Mouse (Mus musculus) gastrocnemius, postnatal 14 days (tissue): ENCODE data around the gene Ptgir. TPM values are rescaled to one million over a fixed set of nuclear protein-coding genes. Genes with fewer than 3 reads are reported as not detected.

ENCODE experiments used
- DNase-seq: peaks from one replicate; pipeline ENCODE4 v3.0.0; 2021; ENCODE audit warnings: mixed read lengths
- intact Hi-C: fragments of 180-260 bp; cut with DNase I; formaldehyde crosslinking; loops from one replicate; pipeline ENCODE4 v1.15.1; 2025; ENCODE audit warnings: low total_unique reads
- long read RNA-seq, 2 experiments: library from polyadenylated mRNA; stranded (forward); transcript quantifications; one replicate each; pipeline ENCODE4 v2.0.0; 2021
- total RNA-seq, 2 experiments: library from RNA; stranded (reverse); gene quantifications; 2 replicates each; pipeline ENCODE4 v1.2.3; 2021

Gene Ptgir
- 1 to 10 TPM; 1.6 to 2.6 TPM for total RNA-seq
- long read RNA-seq, experiment 1, partial matches to known transcripts: 0 of 2 reads
- long read RNA-seq, experiment 1, other reads (novel, unspliced or antisense): 0 of 2 reads
- long read RNA-seq, experiment 2, partial matches to known transcripts: 0 of 2 reads
- long read RNA-seq, experiment 2, other reads (novel, unspliced or antisense): 0 of 2 reads

DNA sequence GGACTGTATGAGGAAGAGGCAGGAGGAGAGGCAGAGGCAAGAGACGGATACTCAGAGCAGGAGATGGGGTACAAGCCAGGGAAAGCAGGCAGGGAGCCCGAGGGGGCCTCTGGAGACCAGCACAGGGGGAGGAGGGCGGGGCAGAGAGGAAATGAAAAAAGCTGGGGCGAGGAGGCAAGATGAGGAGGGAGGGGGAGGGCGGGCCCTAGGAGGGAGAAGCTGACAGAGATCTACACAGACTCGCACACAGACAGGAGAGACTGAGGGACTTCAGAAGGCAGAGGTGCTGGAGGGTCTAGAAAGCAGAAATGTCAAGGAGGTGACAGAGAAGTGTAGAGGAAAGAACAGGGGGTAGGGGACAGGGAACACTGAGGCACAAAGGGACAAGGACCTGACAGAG is at the start of gene Ptgir:
Gene Ptgir, plus strand, starts transcription at position 210 of the 400 bp plus-strand sequence.
- intact Hi-C loops: loop anchor here (5.0 kb wide), 1 partner anchor 79 kb away; no protein-coding TSS in a partner anchor
- DNase-seq: peak; percentile 83

DNA sequence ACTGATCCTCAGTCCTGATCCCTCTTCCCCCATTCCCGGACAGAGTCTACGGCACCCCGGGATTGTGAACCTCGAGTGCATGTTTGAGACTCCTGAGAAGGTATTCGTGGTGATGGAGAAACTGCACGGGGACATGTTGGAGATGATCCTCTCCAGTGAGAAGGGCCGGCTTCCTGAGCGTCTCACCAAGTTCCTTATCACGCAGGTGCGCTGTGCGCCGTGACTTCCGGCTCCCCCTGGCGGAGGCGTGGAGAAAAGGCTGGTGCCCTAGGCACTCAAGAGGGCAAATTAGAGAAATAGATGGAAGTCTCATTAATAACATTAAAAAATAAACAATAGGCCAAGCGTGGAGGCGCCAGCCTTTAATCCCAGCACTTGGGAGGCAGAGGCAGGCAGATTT is 48.0 kb upstream of the Ptgir start:
- peak; percentile 36 for DNase-seq
- intact Hi-C loops: loop anchor here (5.0 kb wide), 1 partner anchor 36 kb away; no protein-coding TSS in a partner anchor

DNA sequence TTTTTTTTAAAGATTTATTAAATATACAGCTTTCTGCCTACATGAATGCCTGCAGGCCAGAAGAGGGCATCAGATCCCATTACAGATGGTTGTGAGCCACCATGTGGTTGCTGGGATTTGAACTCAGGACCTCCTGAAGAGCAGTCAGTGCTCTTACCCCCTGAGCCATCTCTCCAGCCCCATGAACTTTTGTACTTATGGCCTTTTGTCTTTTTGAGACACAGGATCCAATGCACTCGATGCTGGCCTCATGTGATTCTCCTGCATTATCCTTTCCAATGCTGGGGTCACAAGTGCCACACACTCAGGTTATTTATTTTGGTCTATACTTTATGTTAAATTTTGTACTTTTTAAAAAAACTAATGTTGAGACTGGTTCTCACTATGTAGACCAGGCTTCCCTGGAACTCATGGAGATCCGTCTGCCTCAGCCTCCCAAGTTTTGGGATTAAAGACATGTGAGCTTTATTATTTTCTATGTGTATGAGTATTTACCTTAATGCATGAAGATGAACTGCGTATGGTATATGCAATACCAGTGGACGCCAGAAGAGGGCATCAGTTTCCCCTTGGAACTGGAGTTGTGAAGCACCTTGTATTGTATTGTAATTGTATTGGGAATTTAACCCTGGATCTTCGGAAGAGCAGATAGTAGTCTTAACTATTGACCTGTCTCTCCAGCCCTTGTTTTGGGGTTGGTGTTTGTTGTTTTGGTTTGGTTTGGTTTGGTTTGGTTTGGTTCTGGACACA is 46.2 kb upstream of the Ptgir start:
- no peak for DNase-seq
- intact Hi-C loops: loop anchor here (5.0 kb wide), 1 partner anchor 38 kb away; no protein-coding TSS in a partner anchor

DNA sequence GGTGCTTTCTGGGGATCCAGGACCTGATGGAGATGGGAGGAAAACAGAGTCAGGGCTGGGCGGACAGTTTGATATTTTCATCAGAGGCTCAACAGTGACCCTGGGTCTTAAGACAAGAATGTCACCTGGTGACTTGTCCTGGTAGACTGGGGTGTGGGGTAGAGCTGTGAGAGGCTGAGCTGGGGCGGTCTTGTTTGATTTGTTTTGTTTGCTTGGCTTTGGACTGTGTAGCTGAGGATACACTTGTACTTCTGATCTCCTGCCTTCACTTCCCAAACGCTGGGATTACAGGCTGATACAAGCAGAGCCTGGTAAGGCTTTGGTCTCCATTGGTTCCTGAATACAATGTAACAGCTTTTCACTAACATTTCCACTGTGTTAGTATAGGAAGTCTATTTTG is 38.8 kb upstream of the Ptgir start:
- intact Hi-C loops: no loop called here
- no peak for DNase-seq

DNA sequence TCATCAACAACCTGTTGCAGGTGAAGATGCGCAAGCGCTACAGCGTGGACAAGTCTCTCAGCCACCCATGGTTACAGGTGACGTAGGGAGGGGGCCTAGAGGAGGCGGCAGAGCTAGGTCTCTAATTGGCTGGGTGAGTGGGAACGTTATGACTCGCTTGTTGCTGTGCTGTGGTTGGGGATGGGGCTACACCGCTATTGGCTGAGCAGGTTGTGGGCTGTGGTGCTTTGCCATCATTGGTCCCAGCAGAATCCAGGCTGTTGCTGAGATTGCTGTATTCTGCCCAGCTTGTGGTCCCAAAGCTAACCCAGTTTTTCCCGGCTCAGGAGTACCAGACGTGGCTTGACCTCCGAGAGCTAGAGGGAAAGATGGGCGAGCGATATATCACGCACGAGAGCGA is 36.8 kb upstream of the Ptgir start:
- no peak for DNase-seq
- intact Hi-C loops: no loop called here

DNA sequence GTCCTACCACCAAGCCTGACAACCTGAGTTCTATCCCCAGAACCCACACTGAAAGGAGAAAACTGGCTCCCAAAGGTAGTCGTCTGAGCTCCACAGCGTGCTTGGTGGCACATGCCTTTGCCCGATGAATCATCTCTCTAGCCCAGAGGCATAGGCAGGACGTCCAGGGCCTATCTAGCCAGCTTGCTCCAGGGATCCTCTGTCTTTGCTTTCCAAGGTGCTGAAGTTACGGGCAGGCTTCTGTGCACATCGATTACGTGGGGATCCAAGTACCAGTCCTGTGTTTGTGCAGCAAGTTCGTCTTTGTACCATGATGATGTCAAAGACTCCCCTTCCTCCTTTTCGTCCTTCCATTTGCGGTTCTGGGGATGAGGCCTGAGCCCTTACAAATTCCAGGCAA is 34.7 kb upstream of the Ptgir start:
- no peak for DNase-seq
- intact Hi-C loops: no loop called here

DNA sequence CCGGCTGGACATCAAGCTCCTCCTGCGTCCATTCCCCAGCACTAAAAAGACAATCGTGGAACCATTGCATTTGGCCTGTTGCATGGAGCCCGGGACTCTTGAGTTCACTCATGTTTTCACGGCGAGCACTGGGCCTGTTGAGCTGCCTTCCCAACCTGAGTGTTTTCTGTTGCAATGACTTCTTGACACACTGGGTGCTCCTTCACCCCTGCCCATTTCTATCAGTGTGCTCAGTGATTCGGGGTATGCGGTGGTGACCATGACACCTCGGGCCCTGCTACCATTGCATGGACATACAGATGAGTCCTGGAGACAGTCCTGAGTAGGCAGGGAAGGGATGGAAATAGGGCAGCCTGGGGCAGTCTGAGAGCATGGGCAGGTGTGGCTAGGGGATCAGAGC is 33.8 kb upstream of the Ptgir start:
- DNase-seq: no peak
- intact Hi-C loops: no loop called here

DNA sequence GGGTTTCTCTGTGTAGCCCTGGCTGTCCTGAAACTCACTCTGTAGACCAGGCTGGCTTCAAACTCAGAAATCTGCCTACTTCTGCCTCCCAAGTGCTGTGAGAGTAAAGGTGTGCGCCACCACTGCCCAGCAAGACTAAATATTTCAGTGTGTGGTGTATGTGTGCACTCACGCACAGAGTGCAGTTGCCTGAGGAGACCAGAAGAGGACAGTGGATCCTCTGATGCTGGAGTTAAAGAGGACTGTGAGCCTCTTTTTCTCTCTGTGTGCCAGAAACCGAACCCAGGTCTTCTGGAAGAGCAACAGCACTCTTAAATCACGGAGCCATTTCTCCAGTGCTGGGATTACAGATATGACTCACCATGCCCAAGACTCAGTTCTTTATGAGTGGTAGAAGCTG is 32.9 kb upstream of the Ptgir start:
- intact Hi-C loops: no loop called here
- DNase-seq: no peak

DNA sequence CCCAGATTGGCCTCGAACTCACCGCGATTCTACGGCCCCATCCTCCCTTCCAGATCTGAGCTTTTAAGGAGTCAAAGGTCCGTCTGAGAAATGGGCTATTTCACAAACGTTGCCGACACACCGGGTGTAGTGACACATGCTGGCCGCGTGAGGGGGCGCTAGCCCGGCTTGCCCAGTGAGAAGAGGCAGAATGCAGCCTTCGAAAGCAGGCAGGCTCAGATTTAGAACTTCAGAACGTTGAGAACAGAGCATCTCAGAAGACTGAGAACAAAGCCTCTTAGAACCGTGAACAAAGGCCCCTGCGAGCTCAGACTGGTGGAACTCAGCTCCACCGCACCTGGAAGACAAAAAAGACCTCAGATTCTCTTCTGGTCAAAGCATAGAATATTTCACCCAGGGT is 32.1 kb upstream of the Ptgir start:
- intact Hi-C loops: no loop called here

DNA sequence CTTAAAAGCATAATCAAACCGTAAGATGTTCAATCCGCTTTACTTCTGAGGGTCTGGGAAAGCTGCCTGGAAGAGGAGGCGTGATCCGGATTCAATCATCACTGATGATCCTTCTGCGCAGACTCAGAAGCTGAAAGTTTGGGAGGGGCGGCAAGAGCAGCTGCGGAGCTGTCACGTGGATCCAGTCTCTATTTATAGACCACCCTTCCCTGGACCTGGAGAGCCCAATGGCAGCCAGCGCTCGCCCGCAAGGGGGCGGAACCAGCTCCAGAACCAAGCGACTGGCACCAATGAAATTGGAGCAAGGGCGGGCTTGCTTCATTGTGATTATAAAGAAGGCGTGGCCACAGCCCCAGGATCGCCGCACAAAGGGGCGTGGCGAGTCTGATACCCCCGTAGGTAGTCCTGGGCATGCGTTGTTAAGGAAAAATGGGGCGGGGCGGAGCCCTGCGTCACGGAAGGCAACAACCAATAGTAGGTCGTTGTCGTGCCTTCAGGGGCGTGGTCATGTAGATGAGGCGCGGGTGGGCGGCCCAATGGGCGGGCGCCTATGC is 31.5 kb upstream of the Ptgir start:
- peak; percentile 99 for DNase-seq
- intact Hi-C loops: no loop called here

More for the DNA sequence above, 32.1 kb upstream of the Ptgir start:
- peak; percentile 84 for DNase-seq

DNA sequence AGATGAGACGGTGACA is 31.2 kb upstream of the Ptgir start, which contains the start of gene Dact3:
Gene Dact3, plus strand, starts transcription at position 8 of the 16 bp plus-strand sequence.
- DNase-seq: no peak
- intact Hi-C loops: no loop called here

DNA sequence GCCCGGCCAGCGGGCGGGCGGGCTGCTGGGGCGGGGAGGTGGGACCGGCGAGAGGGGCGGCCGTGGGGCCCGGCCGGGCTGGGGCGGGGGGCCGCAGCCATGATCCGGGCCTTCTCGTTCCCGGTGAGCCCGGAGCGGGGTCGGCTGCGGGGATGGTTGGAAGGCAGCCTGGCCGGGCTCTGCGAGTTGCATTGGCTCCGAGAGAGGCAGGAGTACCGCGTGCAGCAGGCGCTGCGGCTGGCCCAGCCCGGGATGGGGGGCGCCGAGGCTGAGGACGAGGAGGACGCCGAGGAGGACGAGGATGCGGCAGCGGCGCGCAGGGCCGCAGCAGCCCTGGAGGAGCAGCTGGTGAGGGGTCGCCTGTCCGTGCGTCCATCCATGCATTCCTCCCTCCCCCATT is 31.0 kb upstream of the Ptgir start:
- intact Hi-C loops: no loop called here
- DNase-seq: no peak

DNA sequence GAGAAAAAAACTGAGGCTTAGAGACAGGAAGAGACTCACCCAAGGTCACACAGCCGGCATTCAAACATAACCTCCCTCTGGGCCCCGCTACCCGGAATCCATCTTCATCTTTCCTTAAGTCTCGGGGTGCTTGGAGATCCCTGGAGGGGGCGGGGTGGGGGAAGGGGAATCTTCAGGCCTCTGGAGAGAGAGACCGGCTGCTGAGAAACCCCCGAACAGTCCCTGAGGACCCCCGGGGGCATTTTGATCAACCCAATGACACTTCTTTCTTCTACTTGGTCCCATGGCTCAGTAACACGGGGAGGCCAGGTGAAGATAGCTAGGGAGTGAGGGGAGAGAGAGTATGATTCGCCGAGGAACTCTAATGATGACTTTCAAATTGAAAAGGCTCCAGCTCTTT is 30.3 kb upstream of the Ptgir start:
- intact Hi-C loops: no loop called here
- no peak for DNase-seq

DNA sequence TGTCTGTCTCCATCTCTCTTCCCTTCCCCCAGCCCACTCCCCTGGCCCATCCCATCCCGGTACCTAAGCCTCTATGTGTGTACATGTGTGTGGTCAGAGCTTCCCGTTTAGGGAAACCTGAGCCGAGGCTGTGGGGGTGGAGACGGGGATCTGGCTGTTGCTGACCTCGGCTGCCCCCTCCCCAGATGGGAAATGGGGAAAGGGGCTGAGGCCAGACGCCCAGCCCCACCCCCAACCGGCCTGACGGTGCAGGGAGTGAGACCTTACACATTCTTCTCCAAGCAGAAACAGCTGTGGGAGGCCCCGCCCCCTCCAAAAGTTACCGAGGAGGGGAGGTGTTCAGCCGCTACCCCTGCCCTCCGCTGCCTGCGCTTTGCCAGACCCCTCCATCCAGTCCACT is 29.7 kb upstream of the Ptgir start:
- intact Hi-C loops: no loop called here
- DNase-seq: no peak

DNA sequence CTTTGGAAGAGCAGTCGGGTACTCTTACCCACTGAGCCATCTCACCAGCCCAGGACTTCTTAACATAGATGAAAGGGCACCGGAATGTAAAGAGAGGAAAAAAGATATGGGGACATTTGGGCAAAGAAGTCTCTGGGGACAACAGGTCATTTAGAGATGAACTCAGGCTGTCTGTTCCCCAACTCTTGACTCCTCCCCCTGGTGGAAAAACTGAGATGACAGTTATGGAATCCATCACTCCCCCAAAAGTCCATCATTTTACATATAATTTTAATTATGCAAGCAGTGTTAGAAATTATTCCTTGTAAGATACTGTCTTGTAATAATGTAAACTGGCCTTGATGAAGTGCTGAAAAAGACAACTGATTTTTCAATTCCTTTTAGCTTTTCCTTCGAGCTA is 28.6 kb upstream of the Ptgir start:
- intact Hi-C loops: no loop called here
- no peak for DNase-seq

DNA sequence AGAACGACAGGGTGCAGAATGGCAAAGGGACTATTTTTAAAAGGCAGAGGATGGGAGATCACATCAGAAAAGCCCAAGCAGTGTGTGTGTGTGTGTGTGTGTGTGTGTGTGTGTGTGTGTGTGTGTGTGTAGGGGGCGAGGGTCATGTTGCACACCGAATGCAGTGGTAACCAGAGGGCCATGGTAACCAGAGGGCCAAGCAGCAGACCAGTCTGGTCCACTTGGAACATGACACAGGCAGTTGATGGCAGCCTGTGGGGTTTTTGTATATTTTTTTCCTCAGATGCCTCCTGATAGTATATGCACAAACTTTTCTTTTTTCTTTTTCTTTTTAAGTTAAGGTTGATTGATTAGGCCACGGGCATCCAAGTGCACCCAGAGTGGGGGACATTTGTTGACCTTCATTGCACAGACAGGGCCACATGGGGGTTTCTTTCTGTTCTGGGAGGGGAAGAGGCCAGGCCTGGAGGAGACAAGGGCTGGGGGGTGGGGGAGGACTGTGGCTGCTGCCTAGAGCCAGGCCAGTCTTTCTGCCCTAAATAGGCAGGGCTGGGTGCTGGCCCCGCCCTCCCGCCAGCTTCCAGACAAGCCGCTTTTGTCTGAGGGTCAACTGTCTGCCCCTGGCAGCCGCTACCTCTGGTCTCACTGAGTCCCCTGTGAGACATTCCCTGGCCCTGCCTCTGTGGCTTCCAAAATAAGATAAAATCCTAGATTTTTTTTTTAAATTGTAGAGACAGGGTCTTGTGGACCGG is 26.3 kb upstream of the Ptgir start:
- DNase-seq: peak; percentile 59
- intact Hi-C loops: no loop called here

DNA sequence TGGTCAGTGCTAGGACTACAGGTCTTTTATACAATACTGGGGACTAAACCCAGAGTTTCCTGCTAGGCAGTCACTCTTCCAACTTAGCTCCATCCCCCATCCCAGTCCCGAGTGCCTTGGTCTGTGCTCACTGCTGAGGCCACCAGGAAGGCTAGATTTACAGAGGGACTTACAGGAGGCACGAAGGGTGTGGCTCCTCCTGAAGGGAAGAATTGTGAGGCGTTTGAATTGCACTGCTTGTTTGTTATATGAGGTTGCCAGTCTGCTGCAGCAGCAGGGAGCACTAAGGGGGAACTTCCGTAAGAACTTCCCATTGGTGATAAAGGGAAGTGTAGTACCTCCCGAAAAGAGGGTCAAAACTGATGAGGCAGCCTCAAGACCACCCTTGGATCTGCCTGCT is 25.7 kb upstream of the Ptgir start:
- no peak for DNase-seq
- intact Hi-C loops: no loop called here

DNA sequence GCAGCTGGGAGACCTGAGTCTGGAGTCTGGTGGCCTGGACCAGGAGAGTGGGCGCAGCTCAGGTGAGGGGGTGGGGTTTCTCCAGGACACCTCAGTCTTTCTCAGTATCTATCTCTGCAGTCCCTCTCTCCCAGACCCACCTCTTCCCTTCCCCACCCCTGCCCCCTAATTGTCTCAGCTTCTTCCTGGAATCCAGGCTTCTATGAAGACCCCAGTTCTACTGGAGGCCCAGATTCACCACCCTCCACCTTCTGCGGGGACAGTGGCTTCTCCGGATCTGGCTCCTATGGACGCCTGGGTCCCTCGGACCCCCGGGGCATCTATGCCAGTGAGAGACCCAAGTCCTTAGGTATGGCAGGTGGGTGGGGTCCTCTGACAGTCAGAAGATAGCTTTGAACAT is 23.1 kb upstream of the Ptgir start:
- intact Hi-C loops: no loop called here
- no peak for DNase-seq

DNA sequence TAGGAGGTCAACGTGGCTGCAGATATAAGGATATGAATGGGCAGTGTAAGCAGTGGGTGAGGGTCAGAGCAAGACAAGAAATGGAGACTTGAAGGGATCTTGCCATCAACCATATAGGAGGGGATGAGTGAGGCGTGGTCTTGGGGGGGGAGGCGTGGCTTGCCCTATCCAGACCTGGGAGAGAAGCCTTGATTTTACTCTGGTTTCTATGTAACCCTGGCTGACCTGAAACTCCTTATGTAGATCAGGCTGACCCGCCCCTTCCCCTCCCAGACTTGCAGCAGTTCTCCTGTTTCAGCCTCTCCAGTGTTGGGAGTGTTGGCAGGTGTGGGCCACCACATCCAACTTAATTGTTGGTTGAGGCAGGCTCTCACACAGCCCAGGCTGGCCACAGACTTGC is 22.0 kb upstream of the Ptgir start:
- intact Hi-C loops: no loop called here
- DNase-seq: no peak

DNA sequence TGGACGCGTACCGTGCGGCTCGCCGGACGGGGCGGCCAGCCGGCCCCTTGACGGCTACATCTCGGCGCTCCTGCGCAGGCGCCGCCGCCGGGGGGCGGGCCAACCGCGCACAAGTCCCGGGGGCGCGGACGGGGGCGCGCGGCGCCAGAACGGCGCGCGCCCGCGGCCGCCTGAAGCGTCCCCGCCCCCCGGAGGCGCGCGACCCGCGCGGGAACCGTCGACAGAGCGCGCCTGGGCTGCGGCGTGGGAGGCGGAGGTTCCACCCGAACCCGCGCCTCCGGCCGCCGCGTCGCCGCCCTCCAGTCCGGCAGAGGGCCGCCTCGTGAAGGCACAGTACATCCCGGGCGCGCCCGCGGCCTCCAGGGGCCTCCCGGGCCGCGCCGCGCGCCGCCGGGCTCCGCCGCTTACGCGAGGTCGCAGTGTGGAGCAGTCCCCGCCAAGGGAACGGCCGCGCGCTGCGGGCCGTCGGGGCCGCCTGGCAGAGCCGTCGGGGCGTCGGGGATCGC is 21.0 kb upstream of the Ptgir start:
- DNase-seq: no peak
- intact Hi-C loops: no loop called here

DNA sequence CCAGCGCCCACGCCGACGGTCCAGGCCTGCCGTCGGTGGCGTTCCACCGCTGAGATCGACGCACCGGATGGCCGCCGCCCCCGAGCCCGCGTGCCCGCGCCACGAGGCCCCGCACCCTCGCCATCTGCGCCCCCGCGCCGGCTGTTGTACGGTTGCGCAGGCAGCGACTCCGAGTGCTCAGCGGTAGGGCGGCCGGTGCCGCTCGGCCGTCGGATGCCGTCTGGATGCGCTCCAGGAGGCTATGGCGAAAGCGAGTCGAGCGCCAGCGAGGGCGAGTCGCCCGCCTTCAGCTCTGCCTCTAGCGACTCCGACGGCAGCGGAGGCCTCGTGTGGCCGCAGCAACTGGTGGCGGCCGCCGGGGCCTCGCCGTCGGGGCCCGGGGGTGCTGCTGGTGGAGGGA is 20.4 kb upstream of the Ptgir start:
- intact Hi-C loops: no loop called here
- DNase-seq: no peak
